Mouse (Mus musculus) forebrain, embryonic 10.5 days (tissue): Measurements from ENCODE around the gene Rnf8. TPM values are rescaled to one million over a fixed set of nuclear protein-coding genes. Genes with fewer than 3 reads are reported as not detected.

ENCODE experiments used
- DNase-seq: peaks from one replicate; pipeline ENCODE4 v3.0.0-alpha.2; 2017; ENCODE audit warnings: low spot score; ENCODE audit errors: extremely low spot score
- H3K27ac ChIP-seq: fragments of 300-500 bp; sonication (generic); 2 replicates; pipeline ENCODE4 v1.5.1; 2016; ENCODE audit warnings: mild to moderate bottlenecking
- H3K27me3 ChIP-seq: fragments of 300-500 bp; sonication (generic); 2 replicates; pipeline ENCODE4 v1.6.1; 2016; ENCODE audit warnings: mild to moderate bottlenecking; ENCODE audit not compliant: poor library complexity, severe bottlenecking
- H3K36me3 ChIP-seq: fragments of 300-500 bp; sonication (generic); replicated peaks from 2 replicates; pipeline ENCODE4 v1.6.1; 2016; ENCODE audit warnings: mild to moderate bottlenecking, moderate library complexity
- H3K4me1 ChIP-seq: fragments of 300-500 bp; sonication (generic); 2 replicates; pipeline ENCODE4 v1.6.1; 2016
- H3K4me3 ChIP-seq: fragments of 300-500 bp; sonication (generic); 2 replicates; pipeline ENCODE4 v1.5.1; 2016; ENCODE audit warnings: mild to moderate bottlenecking, moderate library complexity
- H3K9me3 ChIP-seq: fragments of 300-500 bp; sonication (generic); 2 replicates; pipeline ENCODE4 v1.6.1; 2016; ENCODE audit warnings: mild to moderate bottlenecking, moderate library complexity
- WGBS: fragments of 180-500 bp; shearing (Covaris S2); methylation state at CpG from one replicate; pipeline ENCODE4 v1.1.7; 2016; 5-methylcytosine and 5-hydroxymethylcytosine counted together
- polyA plus RNA-seq: library from polyadenylated mRNA; unstranded; fragments of >200 nt; fragmentation: Nextera tagmentation; extraction: Ambion mirVana; gene quantifications from 2 replicates; pipeline ENCODE4 v1.2.1, GENCODE M21; 2016

Gene Rnf8
- 120 and 124 TPM in 2 replicates for polyA plus RNA-seq

DNA sequence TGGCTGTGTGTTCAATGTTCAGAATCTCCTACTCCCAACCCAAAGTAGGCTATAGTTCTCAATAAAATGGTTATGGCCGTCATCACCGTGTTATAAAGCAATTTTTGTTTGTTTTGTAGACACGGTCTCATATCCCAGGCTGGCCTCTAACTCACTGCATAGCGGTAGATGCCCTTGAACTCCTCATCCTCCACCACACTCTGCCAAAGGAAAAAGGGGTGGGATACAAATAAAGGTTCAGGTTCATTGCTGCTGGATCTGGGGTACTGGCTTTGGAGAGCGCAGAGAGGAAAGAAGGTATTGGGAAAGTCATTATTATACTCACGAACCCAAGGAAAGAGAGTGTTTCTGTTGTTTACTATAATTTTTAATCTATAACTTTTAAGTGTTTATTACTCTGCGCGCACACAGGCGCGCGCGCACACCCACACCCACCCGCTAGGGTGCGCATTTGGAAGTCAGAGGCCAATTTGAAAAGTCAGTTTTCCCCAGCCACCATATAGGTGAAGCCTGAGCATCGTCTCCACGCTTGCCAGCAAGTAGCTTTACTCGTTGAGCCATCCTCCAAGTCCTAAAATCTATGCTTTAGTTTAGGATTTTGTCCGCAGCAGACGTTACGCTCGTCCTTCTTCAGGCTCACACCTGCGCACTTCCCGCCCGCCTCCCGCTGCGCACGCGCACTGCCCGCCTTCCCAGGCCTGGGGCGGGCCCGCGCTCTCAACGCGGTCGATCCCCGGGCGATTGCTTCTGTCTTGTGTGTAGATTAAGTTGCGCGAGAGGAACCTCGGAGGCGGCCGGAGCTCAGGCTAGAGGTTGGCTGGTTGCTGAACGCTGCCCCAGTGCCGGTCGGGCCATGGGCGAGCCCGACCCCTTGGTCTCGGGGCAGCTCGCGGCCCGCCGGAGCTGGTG is at the start of gene Rnf8, which contains the start of gene Gm28043:
Gene Rnf8, plus strand, starts transcription at position 676 of the 909 bp plus-strand sequence.
Gene Gm28043, plus strand, starts transcription at position 762 of the 909 bp plus-strand sequence.
- peaks cover 36% of the 10 kb centered on the region for H3K4me1 ChIP-seq
- no peaks in the 10 kb centered on the region for H3K9me3 ChIP-seq
- no peaks in the 10 kb centered on the region for H3K27me3 ChIP-seq
- WGBS, result 2% methylated on average over 52 of the region's 52 CpGs
- peaks cover 26% of the 10 kb centered on the region for H3K36me3 ChIP-seq
- DNase-seq, result peak; percentile 92
- peak within 1 kb of the TSS; percentile 96 for H3K27ac ChIP-seq
- peak within 1 kb of the TSS; percentile 96 for H3K4me3 ChIP-seq

DNA sequence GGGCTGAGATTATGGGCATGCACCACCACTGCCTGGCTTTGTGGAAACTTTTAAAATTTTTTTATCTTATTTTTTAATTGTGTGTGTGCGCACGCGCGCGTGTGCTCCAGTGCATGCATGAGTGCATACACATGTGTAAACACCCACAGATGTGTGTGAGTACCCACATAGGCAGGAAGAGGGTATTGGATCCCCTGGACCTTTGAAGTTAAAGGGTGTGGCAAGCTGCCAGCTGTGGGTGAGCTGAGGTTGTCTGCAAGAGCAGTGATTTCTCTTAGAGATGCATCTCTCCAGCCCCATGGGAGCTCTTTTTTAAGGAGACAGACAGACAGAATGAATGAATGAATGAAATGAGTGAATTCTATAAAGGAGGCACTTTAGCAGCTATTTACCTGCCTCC is 49.1 kb upstream of the Rnf8 start:
- Histone ChIP-seq H3K9me3 (no peaks in the 10 kb centered on the region), H3K27me3 (no peaks in the 10 kb centered on the region), H3K27ac (no peak overlapping the region), H3K4me3 (no peak overlapping the region), H3K4me1 (no peaks in the 10 kb centered on the region), H3K36me3 (peaks cover 55% of the 10 kb centered on the region)
- no peak for DNase-seq
- WGBS, result 97% methylated on average over 5 of the region's 5 CpGs

DNA sequence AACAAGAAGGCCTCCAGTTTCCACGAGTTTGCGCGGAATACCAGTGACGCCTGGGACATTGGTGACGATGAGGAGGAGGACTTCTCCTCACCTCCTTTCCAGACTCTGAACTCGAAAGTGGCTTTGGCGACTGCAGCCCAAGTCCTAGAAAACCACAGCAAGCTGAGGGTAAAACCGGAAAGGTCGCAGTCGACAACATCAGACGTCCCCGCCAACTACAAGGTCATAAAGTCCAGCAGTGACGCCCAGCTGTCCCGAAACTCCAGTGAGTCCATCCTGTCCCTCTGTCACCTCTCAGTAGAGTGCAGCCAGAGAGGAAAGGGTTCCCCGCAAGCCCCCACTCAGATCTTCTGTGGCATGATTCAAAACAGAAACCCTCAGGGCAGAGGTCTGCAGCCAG is 46.2 kb upstream of the Rnf8 start:
- H3K4me1 ChIP-seq, result no peaks in the 10 kb centered on the region
- H3K9me3 ChIP-seq, result no peaks in the 10 kb centered on the region
- H3K27ac ChIP-seq, result no peak overlapping the region
- DNase-seq, result no peak
- no peaks in the 10 kb centered on the region for H3K27me3 ChIP-seq
- 93% methylated on average over 15 of the region's 15 CpGs for WGBS
- peaks cover 85% of the 10 kb centered on the region for H3K36me3 ChIP-seq
- H3K4me3 ChIP-seq, result no peak overlapping the region

DNA sequence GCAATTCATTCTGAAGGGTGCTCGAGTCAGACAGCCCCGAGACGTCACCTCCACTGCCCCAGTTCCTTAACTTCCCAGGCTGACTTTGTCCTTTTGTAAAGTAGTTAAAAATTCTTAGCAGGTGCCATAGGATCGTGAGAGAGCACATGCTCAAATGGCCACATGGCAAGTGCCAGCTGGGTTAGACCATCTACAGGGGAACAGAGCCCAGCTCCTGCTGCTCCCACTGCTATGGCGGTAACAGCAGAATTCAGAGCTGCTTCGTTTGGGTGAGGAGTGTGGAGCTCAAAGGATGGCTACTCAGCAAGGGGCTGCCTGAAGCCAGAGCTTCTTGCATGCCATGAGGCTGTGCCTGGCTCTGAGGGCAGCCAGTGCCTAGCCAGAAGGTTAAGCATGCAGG is 44.8 kb upstream of the Rnf8 start:
- Histone ChIP-seq H3K4me1 (no peaks in the 10 kb centered on the region), H3K9me3 (no peaks in the 10 kb centered on the region), H3K27me3 (no peaks in the 10 kb centered on the region), H3K27ac (no peak overlapping the region), H3K4me3 (no peak overlapping the region), H3K36me3 (peaks cover 91% of the 10 kb centered on the region)
- WGBS, result 84% methylated on average over 6 of the region's 6 CpGs
- DNase-seq, result no peak

DNA sequence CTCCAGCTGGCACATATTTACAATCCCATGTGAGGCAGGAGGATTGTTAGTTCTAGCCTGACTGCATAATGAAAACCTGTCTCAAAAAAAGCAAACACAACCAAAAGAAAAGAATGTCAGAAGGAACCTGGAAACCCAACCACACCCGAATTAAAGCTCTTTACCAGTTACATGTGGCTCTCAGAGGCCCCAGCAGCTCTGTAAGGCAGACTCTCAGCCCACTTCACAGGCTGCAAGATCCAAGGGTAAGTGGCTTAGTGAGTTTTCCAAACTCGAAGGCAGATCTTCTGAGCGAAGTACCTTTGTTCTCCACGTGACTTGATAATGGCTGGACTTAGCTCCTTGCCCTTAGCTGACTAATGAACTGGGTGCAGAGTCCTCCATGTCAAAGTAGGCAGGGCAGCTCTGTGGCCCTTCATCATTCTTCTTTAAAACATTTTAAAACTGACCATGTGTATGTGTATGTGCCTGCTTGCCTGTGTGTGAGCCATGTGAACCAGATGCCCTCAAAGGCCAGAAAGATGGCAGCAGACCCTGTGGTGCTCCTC is 34.9 kb upstream of the Rnf8 start:
- Histone ChIP-seq H3K27me3 (no peaks in the 10 kb centered on the region), H3K4me3 (no peak overlapping the region), H3K36me3 (peaks cover 92% of the 10 kb centered on the region), H3K27ac (no peak overlapping the region), H3K4me1 (peaks cover 7% of the 10 kb centered on the region; the same call in 1 of the 2 replicates), H3K9me3 (no peaks in the 10 kb centered on the region)
- WGBS, result 86% methylated on average over 4 of the region's 4 CpGs
- no peak for DNase-seq

DNA sequence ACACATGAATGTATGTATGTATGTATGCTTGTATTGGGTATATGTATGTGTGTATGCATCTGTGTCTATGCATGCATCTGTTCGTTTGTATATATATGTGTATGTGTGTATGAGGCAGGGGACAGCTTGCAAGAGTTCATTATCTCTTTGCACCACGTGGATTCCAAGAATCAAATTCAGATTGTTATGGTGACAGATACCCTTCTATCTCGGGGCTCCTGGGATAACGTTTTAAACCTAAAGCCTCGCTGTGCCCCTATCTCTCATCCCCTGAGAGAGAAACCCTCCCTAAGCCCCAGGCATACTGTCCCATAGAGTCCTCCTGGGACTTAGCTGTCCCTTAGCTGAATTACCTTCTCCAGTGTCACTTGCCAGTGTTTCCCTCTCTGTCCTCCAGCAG is 31.0 kb upstream of the Rnf8 start:
- DNase-seq, result no peak
- Histone ChIP-seq H3K36me3 (peaks cover 78% of the 10 kb centered on the region), H3K27me3 (no peaks in the 10 kb centered on the region), H3K4me3 (no peak overlapping the region), H3K27ac (no peak overlapping the region), H3K9me3 (no peaks in the 10 kb centered on the region), H3K4me1 (peaks cover 8% of the 10 kb centered on the region)
- WGBS, result 89% methylated on average over 5 of the region's 5 CpGs

DNA sequence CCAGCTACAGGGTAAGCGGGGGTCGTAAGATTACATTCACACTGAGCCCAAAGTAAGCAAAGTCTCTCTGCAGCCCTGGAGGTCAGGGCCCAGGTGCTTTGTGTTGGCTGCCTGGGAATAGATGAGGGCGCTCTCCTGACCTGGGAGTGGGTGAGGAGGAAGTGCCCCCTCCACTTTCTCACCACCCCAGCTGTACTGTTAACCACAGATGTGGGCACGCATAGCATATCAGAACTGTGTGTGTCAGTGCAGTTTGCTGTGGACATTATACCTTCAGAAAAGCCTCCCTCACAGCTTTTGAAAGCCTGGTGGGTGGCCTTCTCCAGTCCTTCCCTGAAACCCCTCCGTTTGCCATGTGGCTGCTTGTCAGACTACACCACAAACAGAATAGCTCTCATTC is 30.3 kb upstream of the Rnf8 start:
- no peaks in the 10 kb centered on the region for H3K27me3 ChIP-seq
- no peak for DNase-seq
- H3K4me1 ChIP-seq, result peaks cover 15% of the 10 kb centered on the region
- H3K9me3 ChIP-seq, result no peaks in the 10 kb centered on the region
- no peak overlapping the region for H3K27ac ChIP-seq
- peaks cover 71% of the 10 kb centered on the region for H3K36me3 ChIP-seq
- 81% methylated on average over 5 of the region's 5 CpGs for WGBS
- no peak overlapping the region for H3K4me3 ChIP-seq

DNA sequence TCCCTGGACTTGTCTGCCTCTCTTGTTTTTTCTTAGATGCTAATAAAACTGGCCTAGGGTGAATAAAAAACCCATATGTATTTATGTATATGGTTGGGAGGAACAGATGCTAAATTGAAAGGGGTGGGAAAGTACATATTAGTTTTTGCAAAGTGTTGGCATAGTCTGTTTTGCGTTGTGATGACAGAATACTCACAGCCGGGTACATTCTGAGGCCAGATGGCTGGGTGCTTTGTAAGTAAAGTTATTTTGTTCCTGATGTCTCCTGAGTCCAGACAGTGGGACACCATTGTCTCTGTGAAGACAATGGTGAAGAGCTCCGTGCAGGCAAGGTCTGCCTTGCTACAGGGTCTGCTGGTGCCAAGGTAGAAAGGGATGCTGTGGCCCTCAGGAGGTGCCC is 29.9 kb upstream of the Rnf8 start:
- DNase-seq, result no peak
- peaks cover 67% of the 10 kb centered on the region for H3K36me3 ChIP-seq
- H3K27me3 ChIP-seq, result no peaks in the 10 kb centered on the region
- peaks cover 19% of the 10 kb centered on the region for H3K4me1 ChIP-seq
- 80% methylated on average over 3 of the region's 3 CpGs for WGBS
- H3K4me3 ChIP-seq, result no peak overlapping the region
- no peak overlapping the region for H3K27ac ChIP-seq
- H3K9me3 ChIP-seq, result no peaks in the 10 kb centered on the region

DNA sequence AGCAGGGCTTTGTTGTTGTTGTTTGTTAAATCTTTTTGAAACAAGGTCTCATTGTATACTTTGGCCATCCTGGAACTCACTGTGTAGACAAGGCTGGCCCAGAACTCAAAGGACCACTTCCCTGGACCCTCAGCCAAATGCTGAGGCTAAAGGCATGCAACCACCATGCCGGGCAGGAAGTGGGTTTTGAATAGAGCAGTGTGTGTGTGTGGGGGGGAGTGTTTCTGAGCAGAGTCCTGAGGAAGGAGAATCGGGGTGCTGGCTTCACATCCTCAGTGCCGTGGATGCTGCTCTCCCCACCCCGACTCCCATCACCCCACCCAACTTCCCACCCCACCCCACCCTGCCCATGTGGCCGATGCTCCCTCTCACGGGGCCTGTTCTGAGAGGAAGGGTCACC is 29.1 kb upstream of the Rnf8 start:
- DNase-seq, result no peak
- WGBS, result 86% methylated on average over 6 of the region's 6 CpGs
- H3K9me3 ChIP-seq, result no peaks in the 10 kb centered on the region
- peak overlapping the region; percentile 30; the same call in 1 of the 2 replicates for H3K27ac ChIP-seq
- H3K4me1 ChIP-seq, result peaks cover 23% of the 10 kb centered on the region
- H3K27me3 ChIP-seq, result no peaks in the 10 kb centered on the region
- H3K36me3 ChIP-seq, result peaks cover 60% of the 10 kb centered on the region
- H3K4me3 ChIP-seq, result no peak overlapping the region

DNA sequence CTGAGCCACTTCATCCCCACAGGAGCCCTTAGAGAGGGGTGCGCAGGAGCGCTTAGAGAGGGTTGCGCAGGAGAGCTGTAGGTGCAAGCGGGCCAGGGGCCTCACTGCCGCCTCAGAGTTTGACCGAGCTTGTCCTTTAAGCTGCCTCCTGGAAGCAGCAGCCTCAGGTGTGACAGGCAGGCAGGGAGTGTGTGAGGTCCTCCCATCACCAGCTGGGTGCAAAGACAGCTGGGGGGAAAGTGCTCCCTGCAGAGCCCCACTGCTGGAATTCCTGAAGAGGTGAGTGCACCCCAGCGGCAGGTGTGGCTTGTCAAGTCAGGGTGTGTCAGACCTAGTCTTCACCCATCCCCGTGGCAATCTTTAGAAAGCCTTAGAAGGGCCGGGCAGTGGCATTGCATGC is 27.7 kb upstream of the Rnf8 start:
- H3K27me3 ChIP-seq, result no peaks in the 10 kb centered on the region
- no peak overlapping the region for H3K4me3 ChIP-seq
- H3K27ac ChIP-seq, result no peak overlapping the region
- peaks cover 23% of the 10 kb centered on the region for H3K4me1 ChIP-seq
- no peak for DNase-seq
- H3K36me3 ChIP-seq, result peaks cover 50% of the 10 kb centered on the region
- 89% methylated on average over 9 of the region's 9 CpGs for WGBS
- no peaks in the 10 kb centered on the region for H3K9me3 ChIP-seq

DNA sequence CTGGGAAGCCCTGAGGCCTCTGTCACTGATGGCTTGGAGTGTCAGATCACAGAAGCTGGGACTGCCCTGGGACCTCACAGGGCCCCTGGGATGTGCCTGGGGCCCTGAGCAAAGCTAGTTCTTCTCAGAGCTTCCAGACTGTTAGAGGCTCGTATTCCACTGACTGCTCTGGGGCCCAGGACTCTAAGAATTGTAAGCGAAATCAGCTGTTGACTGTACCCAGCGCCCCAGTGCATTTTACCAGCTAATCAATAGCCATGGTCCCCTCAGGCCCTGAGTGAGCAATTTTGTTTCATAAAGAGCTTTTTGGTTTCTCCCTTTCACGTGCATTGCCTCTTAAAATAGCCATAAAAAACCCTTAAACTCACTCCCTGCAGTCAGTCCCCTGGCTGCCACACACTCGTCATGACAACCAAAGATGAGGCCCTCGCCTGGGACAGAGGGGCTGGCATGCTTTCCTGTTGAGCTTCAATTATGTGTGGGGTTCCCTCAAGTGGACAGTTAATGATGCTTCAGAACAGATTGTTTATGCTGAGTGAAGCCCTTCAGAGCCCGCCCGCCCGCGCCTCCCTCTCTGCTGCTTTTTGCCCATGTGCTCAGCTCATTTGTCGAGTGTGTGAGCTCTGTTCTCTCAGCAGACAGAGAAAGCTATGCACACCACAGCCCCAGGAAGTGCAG is 25.2 kb upstream of the Rnf8 start:
- peak; percentile 19 for DNase-seq
- peaks cover 44% of the 10 kb centered on the region for H3K36me3 ChIP-seq
- peaks cover 16% of the 10 kb centered on the region for H3K4me1 ChIP-seq
- no peaks in the 10 kb centered on the region for H3K9me3 ChIP-seq
- no peak overlapping the region for H3K4me3 ChIP-seq
- H3K27me3 ChIP-seq, result no peaks in the 10 kb centered on the region
- 66% methylated on average over 11 of the region's 11 CpGs for WGBS
- peak overlapping the region; percentile 71 for H3K27ac ChIP-seq

DNA sequence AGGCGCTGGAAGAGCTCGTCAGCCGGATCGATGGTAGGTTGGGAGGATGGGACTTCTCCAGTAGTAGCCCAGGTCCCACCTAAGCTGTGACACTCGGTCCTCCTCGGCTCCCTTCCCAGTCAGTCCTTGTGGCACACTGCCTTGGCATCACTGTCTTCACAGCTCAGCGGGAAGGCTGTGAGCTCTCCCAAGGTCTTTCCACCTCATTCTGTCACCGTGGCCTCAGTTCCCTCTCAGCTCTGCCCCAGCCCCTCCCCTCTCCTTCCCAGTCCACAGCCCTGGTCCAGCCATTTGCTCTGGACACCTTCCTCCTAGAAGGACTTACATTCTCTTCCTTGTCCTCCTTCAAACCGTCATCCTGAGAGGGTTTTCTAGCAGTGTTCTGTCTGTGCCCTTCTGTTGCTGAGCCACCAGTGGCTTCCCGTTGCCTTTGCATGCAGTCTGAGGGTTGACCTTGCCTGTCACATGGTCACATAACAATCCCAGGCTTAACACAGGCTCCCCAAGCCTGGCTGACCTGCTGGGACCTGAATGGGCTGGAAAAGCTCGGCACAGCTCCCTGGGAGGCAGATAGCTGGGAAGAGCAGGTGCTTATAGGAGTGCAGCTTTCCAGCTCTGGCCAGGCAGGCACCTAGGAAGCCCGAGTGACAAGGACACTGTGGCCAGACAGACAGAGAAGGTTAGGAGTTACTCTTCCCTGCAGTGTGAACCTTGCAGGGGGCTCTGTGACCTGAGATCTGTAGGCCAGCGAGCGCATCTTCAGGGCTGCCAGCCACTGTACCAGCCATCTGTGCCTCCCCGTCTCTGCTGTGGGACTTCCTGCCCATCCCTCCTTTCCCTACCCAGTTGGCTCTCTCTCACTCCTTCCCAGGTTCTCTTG is 18.5 kb upstream of the Rnf8 start:
- WGBS, result 89% methylated on average over 15 of the region's 15 CpGs
- peak overlapping the region; percentile 61 for H3K27ac ChIP-seq
- peaks cover 76% of the 10 kb centered on the region for H3K36me3 ChIP-seq
- peaks cover 22% of the 10 kb centered on the region for H3K4me1 ChIP-seq
- H3K27me3 ChIP-seq, result no peaks in the 10 kb centered on the region
- no peaks in the 10 kb centered on the region for H3K9me3 ChIP-seq
- DNase-seq, result no peak
- no peak overlapping the region for H3K4me3 ChIP-seq
